Mouse (Mus musculus): ENCODE data around the gene Olfr441.
"Not testable (repeated sequence)": the region's sequence is repeated elsewhere in the genome, so short reads cannot be mapped to it uniquely, and the experiment has no call there.

Gene Olfr441

GRCm38 (mm10) chr6:43106069-43106468 lies at the start of gene Olfr441:
Gene Olfr441, plus strand, starts transcription at chr6:43106369.
- DNase-seq (ENCODE audit: low spot score) = not testable (repeated sequence)

GRCm38 (mm10) chr6:43078750-43079149 lies 27.4 kb upstream of the Olfr441 start:
- DNase-seq (ENCODE audit: low spot score) = no peak

GRCm38 (mm10) chr6:43081405-43081804 lies 24.8 kb upstream of the Olfr441 start:
- not testable (repeated sequence) for DNase-seq (ENCODE audit: low spot score)

- not testable (repeated sequence) for DNase-seq (ENCODE audit: low spot score)
Observed at GRCm38 (mm10) chr6:43146267-43146666, 40.1 kb downstream of the Olfr441 start, which contains the start of gene Olfr237-ps1. Gene Olfr237-ps1, plus strand, starts transcription at chr6:43146567.

- DNase-seq (ENCODE audit: low spot score) = no peak
Observed at GRCm38 (mm10) chr6:43159502-43159901, 53.3 kb downstream of the Olfr441 start.

DNA sequence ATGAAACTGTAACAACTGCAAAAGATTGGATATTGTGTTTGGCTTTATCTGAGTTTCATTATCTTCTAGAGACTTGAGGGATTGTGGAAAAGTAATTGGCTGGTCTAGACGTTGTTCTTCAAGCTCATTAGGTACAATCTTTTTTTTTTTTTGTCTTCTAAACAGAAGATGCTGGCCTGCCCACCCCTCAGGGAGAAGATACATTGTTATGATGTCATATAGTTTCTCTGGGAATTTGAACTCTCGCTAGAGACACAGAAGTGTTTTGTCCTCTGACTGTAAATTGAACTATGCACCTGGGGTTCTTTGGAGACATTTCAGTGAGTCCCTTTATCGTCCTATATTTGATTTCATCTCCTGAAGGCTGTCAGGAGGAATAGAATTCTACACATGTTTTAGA lies 56.8 kb downstream of the Olfr441 start, which contains the start of gene Olfr437:
Olfr437 (plus strand) TSS at position 301 of the 400 bp plus-strand sequence.
- DNase-seq (ENCODE audit: low spot score) = no peak

- DNase-seq (ENCODE audit: low spot score) = no peak
Observed at GRCm38 (mm10) chr6:43167246-43167645, 61.1 kb downstream of the Olfr441 start.
